Mouse (Mus musculus): ENCODE measurements at regions not wholly inside any gene's neighbourhood (a gene's known extent, or its start where the extent isn't known, plus 50 kb on each side); places are given as distances from the start of the nearest gene placed in this dataset.
"Not testable (repeated sequence)": the region's sequence is repeated elsewhere in the genome, so short reads cannot be mapped to it uniquely, and the experiment has no call there.

DNA sequence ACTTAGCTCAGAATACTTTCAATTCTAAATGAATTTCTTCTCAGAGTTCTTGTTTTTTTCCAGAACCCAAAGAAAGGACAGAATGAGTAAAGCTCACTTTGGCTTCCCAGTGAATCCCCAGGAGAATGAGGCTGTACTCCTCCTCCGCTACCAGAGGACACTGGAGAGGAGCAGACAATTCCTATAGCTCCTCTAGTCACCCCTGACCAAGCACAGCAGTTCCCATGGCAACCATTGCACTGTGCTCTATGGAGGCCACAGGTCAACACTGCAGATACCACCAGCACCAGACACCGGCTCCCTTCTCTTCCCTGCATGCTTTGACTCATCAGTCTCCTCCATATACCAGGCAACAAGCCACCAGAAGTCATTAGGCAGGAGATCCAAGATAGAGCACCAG, 447.6 kb upstream of the Arid1b start:
- DNase-seq (ENCODE audit: low spot score in 2 of 2), result no peak

DNA sequence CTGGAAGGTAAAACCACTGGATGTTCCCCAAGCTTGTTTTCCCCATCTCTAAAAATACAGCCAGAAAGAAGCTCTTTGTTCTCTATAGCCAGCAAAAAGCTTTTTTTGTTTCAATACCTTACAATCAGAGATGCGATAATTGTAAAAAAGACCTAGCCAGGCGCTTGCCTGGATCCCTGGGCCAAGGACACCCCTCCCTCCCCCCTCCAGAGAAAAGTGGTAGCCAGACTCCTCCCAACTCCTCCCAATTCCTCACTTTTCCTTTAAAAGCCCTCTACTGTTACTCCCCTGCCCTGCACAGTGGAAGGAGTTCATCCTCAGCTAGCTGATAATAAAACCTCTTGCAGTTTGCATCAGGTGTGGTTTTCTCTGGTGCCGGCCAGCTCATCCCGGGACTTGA, 441.1 kb upstream of the Arid1b start:
- DNase-seq (ENCODE audit: low spot score in 2 of 2), result not testable (repeated sequence)

DNA sequence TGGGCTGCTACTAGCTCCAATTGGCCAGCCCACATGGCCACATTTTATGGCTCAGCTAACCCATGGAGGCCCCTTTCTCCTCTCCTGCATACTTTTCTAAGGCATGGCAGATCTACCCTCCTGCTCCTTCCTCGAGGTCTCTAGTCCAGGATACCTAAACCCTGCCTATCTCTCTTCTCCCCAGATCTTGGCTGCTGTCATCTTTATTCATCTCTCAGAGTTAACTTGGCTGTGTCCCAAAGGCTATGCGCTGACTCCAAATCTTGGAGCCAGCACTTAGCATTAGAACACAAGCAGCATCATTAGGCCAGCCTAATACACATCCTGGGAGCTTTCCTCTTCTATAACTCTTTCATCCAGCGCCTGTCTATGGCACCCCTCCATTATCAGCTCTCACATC, 430.5 kb upstream of the Arid1b start:
- DNase-seq (ENCODE audit: low spot score in 2 of 2), result no peak

- DNase-seq (ENCODE audit: low spot score in 2 of 2), result peak in 1 of 2 experiments; percentile 3
These were observed 417.2 kb upstream of the Arid1b start for GRCm38 (mm10) chr17:4576883-4577282.

DNA sequence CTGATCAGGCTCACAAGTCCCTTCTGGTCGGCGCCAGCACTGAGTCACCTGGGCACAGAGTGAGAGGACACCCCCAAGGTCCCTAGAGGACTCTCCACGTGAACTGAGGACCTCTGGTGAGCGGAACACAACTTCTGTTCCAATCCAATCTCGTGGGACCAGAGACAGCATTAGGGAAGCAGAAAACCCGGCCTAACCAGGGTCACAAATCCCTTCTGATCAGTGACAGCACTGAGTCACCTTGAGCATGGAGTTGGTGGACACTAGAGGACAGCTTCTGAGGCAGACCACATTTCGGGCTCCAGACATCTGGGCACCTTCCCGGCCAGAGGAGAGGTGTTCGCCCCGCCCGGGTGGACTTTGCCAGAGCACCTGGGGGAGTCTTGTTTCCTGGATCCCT, 412.3 kb upstream of the Arid1b start:
- DNase-seq (ENCODE audit: low spot score in 2 of 2), result peak in 1 of 2 experiments; percentile 9

DNA sequence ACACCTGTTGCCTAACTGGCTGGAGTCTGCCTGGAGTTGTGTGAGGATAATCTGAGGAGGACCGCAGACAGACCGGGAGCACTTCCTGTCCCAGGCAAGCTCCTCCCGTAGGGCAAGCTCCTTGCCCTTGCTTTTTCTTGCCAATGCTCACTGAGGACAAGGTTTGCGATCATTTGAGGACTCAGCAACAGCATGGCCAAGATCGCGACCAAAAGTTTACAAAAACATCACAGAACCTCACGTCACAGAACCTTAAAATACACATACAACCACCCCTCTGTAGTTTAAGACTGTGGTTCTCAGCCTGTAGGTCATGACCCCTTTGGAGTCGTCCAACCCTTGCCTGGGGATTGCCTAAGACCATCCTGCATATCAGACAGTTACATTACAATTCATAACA, 383.7 kb upstream of the Arid1b start:
- DNase-seq (ENCODE audit: low spot score in 2 of 2), result no peak

GRCm38 (mm10) chr17:4610993-4611392, 383.1 kb upstream of the Arid1b start:
- DNase-seq (ENCODE audit: low spot score in 2 of 2), result no peak

GRCm38 (mm10) chr17:4611711-4612110, 382.4 kb upstream of the Arid1b start:
- no peak for DNase-seq (ENCODE audit: low spot score in 2 of 2)

DNA sequence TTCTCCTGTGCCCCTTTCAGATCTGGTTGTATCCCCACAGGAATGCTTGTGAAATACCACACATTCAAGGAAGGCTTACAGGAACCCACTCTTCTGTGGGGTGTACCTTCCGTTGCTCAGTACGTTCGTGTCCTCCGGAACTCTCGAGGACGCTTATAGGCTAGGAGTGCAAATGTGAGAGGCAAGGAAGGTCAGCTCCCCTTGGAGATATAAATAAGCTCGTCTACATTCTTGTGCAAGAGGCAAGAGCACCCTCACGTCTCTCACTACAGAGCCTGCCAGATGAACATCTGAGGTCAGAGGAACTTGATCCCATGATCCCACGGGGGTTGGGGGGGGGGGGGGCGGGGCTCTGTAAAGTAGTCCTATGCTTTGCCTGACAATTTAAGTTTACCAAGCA, 382.0 kb upstream of the Arid1b start:
- DNase-seq (ENCODE audit: low spot score in 2 of 2), result no peak

DNA sequence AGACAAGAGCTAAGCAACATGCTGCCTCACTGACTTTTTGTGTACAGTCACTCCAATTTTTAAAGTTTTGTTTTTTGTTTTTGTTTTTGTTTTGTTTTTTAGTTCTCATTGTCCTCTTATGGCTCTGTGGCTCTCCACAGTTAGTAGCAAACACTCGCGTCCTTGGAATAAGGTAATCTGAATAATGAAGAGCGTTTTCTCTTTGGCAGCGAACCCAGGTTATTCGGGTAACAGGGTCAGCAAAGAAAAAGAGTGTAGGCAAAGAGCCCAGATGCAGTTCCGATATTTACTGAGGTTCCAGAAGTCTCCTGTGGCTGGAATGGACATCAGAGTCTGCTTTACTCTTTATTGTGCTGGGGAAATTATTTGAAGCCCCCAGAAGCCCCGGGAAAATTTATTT, 381.4 kb upstream of the Arid1b start:
- no peak for DNase-seq (ENCODE audit: low spot score in 2 of 2)

DNA sequence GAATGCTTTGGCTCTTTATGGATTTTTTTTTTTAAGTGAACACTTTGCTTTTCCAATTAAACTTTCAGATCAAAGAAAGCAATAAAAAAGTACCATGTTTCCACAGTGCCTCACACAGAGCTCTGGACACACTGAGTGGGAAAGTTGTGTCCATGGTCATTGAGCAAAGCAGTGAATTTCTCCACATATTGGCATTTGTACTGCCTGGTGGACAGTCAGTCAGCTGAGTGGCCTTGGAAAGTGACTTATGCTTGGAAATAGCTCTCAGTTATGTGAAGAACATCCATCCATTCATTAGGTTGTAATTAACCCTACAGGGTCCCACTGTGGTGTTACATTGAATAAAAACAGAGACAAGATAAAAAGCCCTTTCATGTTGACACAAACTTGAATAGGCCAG, 373.8 kb upstream of the Arid1b start:
- no peak for DNase-seq (ENCODE audit: low spot score in 2 of 2)

DNA sequence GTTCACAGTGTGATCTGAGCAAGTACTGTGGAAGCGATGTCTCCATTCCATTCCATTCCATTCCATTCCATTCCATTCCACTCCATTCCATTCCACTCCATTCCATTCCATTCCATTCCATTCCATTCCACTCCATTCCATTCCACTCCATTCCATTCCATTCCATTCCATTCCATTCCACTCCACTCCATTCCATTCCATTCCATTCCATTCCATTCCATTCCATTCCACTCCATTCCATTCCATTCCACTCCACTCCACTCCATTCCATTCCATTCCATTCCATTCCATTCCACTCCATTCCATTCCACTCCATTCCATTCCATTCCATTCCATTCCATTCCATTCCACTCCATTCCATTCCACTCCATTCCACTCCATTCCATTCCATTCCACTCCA, 368.0 kb upstream of the Arid1b start:
- not testable (repeated sequence) for DNase-seq (ENCODE audit: low spot score in 2 of 2)

DNA sequence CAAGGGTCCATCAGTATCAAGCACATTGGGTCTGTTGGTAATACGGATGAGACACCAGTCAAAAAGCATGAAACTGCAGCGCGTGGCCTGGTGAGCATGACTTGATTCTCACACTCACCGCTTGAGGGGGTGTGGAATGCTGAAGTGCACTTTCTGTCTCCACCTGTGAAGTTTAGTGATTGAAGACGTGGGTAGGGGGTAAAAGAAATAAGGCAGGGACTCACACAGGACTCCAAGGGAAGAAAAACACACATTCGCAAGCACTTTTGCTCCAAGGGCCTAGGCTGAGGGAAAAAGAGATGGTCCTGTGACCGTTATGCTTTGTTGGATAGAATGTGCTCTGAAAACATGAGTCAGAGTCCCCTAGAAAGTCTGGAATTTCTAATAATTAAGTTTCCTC, 366.6 kb upstream of the Arid1b start:
- no peak for DNase-seq (ENCODE audit: low spot score in 2 of 2)

GRCm38 (mm10) chr17:4631122-4631521, 363.0 kb upstream of the Arid1b start:
- no peak for DNase-seq (ENCODE audit: low spot score in 2 of 2)

GRCm38 (mm10) chr17:4632506-4632905, 361.6 kb upstream of the Arid1b start:
- DNase-seq (ENCODE audit: low spot score in 2 of 2), result no peak

GRCm38 (mm10) chr17:4633771-4634170, 360.4 kb upstream of the Arid1b start:
- peak in 1 of 2 experiments; percentile 39 for DNase-seq (ENCODE audit: low spot score in 2 of 2)

- DNase-seq (ENCODE audit: low spot score in 2 of 2), result peak in 1 of 2 experiments; percentile 25
These were observed 357.3 kb upstream of the Arid1b start for GRCm38 (mm10) chr17:4636796-4637353.

- no peak for DNase-seq (ENCODE audit: low spot score in 2 of 2)
These were observed 354.6 kb upstream of the Arid1b start for GRCm38 (mm10) chr17:4639531-4639930.

DNA sequence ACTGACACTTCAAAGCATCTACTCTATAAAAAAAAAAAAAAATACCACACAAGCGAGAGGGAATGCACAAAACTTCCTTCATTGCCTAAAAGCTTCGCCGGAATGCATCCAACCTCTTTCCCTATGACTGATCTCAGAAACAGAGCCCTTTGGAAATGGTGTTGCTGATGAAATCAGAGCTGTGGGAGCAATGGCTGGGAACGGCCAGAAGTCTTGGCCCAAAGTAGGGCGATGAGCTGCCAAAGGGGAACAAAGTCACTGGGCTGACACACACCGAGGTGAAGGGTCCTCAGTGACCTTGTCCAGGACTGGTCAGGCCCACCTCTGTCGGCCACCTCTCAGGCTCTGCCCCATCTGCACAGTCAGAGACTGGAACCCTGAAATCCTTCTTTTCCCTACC, 353.6 kb upstream of the Arid1b start:
- DNase-seq (ENCODE audit: low spot score in 2 of 2), result no peak

GRCm38 (mm10) chr17:4641166-4641565, 353.0 kb upstream of the Arid1b start:
- no peak for DNase-seq (ENCODE audit: low spot score in 2 of 2)

DNA sequence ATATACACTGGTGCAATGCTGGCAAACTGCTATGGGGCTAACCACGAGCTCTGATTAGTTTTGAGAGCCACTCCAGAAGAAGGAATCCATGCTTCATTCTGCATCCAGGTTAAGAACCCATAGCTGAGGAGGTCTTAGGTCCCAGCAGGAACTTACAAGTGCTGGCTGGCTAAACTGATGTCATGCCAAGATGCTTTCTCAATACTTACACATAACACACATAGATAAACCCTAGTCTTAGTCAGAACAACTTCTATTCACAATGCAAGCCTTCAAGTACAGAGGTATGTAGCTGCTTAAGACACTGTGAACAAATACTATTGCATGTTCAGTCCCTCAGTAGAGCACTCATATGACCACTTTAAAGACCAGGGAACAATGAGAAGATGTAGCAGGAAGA, 352.1 kb upstream of the Arid1b start:
- DNase-seq (ENCODE audit: low spot score in 2 of 2), result no peak

DNA sequence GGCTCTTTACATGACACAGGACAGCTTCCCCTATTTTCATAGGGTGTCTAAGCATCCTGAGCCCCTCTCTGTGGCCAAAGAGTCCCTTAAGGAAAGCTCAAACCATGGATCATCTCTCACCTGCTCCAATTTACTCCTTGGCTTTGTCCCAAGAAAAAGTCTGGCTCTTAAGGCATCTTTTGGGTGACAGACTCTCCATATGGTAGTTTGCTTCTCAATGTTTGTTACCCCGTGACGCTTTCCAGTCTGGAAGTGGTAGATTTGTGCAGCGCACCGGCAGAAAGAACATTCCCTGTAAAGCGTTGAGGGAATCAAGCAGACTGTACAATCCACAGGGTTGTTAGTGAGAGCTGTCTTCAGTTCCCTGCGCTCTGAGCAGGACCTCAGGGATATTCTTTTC, 350.8 kb upstream of the Arid1b start:
- DNase-seq (ENCODE audit: low spot score in 2 of 2), result no peak

GRCm38 (mm10) chr17:4648603-4649002, 345.5 kb upstream of the Arid1b start:
- DNase-seq (ENCODE audit: low spot score in 2 of 2), result no peak

GRCm38 (mm10) chr17:4654221-4654620, 339.9 kb upstream of the Arid1b start:
- DNase-seq (ENCODE audit: low spot score in 2 of 2), result no peak

Data from right cerebral cortex, postnatal 10 days (tissue).